Mouse (Mus musculus) colon, adult 2 months (tissue): ENCODE results near the gene Aldh1b1. TPM values are rescaled to one million over a fixed set of nuclear protein-coding genes. Genes with fewer than 3 reads are reported as not detected.

Source experiments
- polyA plus RNA-seq: library from polyadenylated mRNA; depleted of rRNA; stranded (reverse); fragments of >200 nt; gene quantifications from 2 replicates; pipeline ENCODE4 v1.2.3, GENCODE M21; 2012; rRNA removed

The Aldh1b1 gene
- polyA plus RNA-seq = 118 and 134 TPM in 2 replicates

DNA sequence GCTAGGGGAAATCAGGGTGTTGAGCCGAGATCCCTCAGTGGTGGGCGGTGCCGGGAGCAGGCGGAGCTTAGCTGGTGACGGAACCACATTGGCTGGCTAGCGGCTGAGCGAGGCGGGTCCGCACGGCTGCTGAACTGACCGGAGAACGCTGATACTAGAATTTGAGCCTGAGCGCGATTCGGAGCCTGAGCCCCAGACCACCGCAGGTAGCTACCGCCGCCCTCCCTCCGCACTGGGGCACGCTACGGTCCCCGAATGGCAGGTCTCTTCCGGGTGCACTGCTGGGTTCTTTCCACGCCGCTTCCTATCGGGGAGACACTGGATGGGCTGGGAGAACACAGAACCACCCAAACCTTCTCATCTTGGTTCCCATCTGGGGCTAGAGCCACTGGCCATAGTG, at the start of gene Aldh1b1:
Gene Aldh1b1 (plus strand): TSS at position 59 of the 400 bp plus-strand sequence.

GRCm38 (mm10) chr4:45826275-45827040, 27.6 kb downstream of the Aldh1b1 start, which contains the start of gene Igfbpl1:
Gene Igfbpl1 (minus strand): TSS chr4:45826923.

DNA sequence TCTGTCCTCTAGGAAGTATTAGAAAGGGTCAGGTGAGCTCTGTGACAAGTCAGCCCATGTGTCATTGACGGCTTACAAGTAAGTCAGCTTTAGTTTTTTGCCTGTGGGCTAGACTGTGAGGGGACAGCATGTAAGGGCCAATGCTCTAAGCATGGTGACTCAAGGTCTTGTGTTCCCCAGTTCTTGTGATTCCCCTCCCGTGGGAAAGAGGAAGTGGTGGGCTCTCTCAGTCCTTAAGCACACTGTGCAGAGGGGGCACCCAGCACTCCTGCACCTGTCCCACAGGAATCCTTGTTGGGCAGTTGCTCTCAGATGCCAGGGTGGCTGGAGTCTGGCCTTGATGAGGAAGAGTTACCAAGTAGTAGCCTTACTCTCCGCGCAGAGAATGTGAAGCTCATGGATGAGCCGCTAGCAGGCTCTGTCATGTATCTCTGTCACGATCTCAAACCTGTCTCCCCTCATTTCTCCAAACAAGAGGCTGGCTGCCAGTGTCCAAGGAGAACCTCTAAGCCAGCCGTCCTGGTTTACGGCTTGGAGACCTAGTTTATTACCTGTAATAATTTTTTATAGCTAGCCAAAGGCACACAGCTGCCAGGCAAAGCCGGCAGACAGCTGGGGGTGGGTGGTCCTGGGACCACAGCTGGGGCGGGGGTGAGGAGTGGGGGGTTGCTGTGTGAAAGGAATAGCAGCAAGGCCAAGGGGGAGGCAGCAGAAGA, 49.4 kb downstream of the Aldh1b1 start, which contains the start of gene Stra6l:
Gene Stra6l (plus strand): TSS at position 556 of the 716 bp plus-strand sequence.

Other genes with a start within 250 kb of the Aldh1b1 start
- 0.08 and 0.10 TPM in 2 replicates for gene Igfbpl1, start 27.9 kb downstream of the Aldh1b1 start, polyA plus RNA-seq
- 9.4 and 14.2 TPM in 2 replicates for gene Stra6l, start 49.6 kb downstream of the Aldh1b1 start, polyA plus RNA-seq
- gene Ccdc180, start 91.3 kb downstream of the Aldh1b1 start, polyA plus RNA-seq = not detected in 2 replicates
- gene Tdrd7, start 166.3 kb downstream of the Aldh1b1 start, polyA plus RNA-seq = 12.0 and 12.1 TPM in 2 replicates
- gene Tmod1, start 239.9 kb downstream of the Aldh1b1 start, polyA plus RNA-seq = 1.6 and 2.0 TPM in 2 replicates